Mouse (Mus musculus) ES-Bruce4 (cell line): ENCODE data around the gene Zc2hc1b.

Experiments used
- CTCF ChIP-seq: IDR thresholded peaks from one replicate; pipeline ENCODE4 v1.8.1; 2011; ENCODE audit warnings: low read depth, low read length
- EP300 ChIP-seq: IDR thresholded peaks from 2 replicates; pipeline ENCODE4 v1.6.1; 2011; ENCODE audit warnings: low read depth, low read length; ENCODE audit not compliant: insufficient read depth
- POLR2A ChIP-seq: IDR thresholded peaks from one replicate; pipeline ENCODE4 v1.8.1; 2011; ENCODE audit warnings: low read length; ENCODE audit not compliant: insufficient read depth

DNA sequence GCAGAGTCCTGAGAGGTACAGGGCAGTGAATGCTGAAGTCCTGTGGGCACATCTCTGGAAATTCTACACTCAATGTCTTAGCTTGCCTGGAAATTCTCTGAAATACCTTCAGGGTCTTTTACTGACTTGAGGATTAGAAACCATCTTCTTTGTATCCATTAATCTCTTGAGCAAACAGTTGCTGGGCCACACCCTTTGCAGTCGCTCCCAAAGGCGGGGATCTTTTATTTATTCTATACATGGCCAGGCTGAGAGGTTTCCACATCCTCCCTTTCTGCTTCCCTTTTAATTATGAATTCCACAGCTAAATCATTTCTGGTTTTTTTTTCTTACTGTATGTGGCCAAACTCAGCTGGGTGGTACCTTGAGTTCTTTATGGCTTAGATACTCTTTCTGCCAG lies 37.4 kb downstream of the Zc2hc1b start:
- no peak for TF ChIP-seq CTCF
- no peak for TF ChIP-seq POLR2A
- TF ChIP-seq EP300, result no peak
